22 mouse cellular contexts compared by ENCODE assay signal in genomic region chr3:132122581-132122980, GRCm38 (mm10).
"Had no signal": no experiment of that assay in that cellular context is flagged by ENCODE, and none has a peak within 500 bp of the region (broad histone marks: within the 10 kb centered on the region; RNA-seq: fewer than 3 reads in every experiment).

No protein-coding gene starts in this region.

- H3K27me3 ChIP-seq: limb, embryonic 12.5 days; limb, embryonic 15.5 days; midbrain, embryonic 13.5 days; neural tube, embryonic 13.5 days had no signal

- ATAC-seq: intestine, postnatal 0 days; liver, postnatal 0 days; midbrain, embryonic 13.5 days; midbrain, embryonic 16.5 days had no signal

- H3K4me2 ChIP-seq: limb, embryonic 12.5 days; limb, embryonic 15.5 days; liver, embryonic 11.5 days; midbrain, embryonic 13.5 days; neural tube, embryonic 13.5 days had no signal

- H3K4me1 ChIP-seq: limb, embryonic 15.5 days; midbrain, embryonic 10.5 days; midbrain, embryonic 13.5 days; neural tube, embryonic 13.5 days had no signal

- DNase-seq: kidney, adult 2 months; kidney, postnatal 25 days; layer of hippocampus, adult 9-11 months; liver, postnatal 0 days; lung, postnatal 14 days; lung, postnatal 4 days; retina, postnatal 1 day; thymus, adult 18-20 months; thymus, postnatal 36 days had no signal

- H3K4me3 ChIP-seq: layer of hippocampus, adult 2 months; limb, embryonic 12.5 days; limb, embryonic 15.5 days; midbrain, embryonic 10.5 days; midbrain, embryonic 13.5 days; myocyte; neural tube, embryonic 13.5 days had no signal

- H3K36me3 ChIP-seq: limb, embryonic 12.5 days; limb, embryonic 15.5 days; midbrain, embryonic 10.5 days; midbrain, embryonic 13.5 days; neural tube, embryonic 13.5 days had no signal

- H3K9ac ChIP-seq: limb, embryonic 12.5 days; limb, embryonic 15.5 days; liver, embryonic 14.5 days; liver, postnatal 0 days; midbrain, embryonic 13.5 days; neural tube, embryonic 13.5 days had no signal

- H3K27ac ChIP-seq: kidney, postnatal 0 days; layer of hippocampus, adult 2 months; limb, embryonic 12.5 days; limb, embryonic 15.5 days; liver, embryonic 14.5 days; midbrain, embryonic 10.5 days; midbrain, embryonic 13.5 days; neural tube, embryonic 13.5 days; stomach, postnatal 0 days had no signal

- H3K9me3 ChIP-seq: limb, embryonic 12.5 days; limb, embryonic 15.5 days; midbrain, embryonic 10.5 days; midbrain, embryonic 13.5 days; neural tube, embryonic 13.5 days had no signal
